In genomic region chr10:58352364-58352763, GRCm38 (mm10) we compare ENCODE assay signal across 19 mouse cellular contexts. TPM values are rescaled to one million over a fixed set of nuclear protein-coding genes. Genes with fewer than 3 reads are reported as not detected.
DNase-seq lines count a peak whose midpoint lies in the region; ATAC-seq and TF ChIP-seq lines count a peak whose summit lies in the region.
"Had no signal": no experiment of that assay in that cellular context is flagged by ENCODE, and none has a peak within 500 bp of the region (broad histone marks: within the 10 kb centered on the region; RNA-seq: fewer than 3 reads in every experiment).

No protein-coding gene starts in this region.

- H3K4me2 ChIP-seq in myocyte (ENCODE audit: low read depth) = peak overlapping the region; percentile 70
- H3K4me2 ChIP-seq in intestine, embryonic 16.5 days (ENCODE audit: low read depth, low read length) = no peak overlapping the region
- H3K4me2 ChIP-seq: embryonic facial prominence, embryonic 12.5 days; forebrain, embryonic 12.5 days; heart, embryonic 12.5 days; hindbrain, embryonic 14.5 days had no signal

- 0 out of 2 replicates have a peak overlapping the region, but pooled peaks have one; percentile 19 for H3K4me3 ChIP-seq in layer of hippocampus, adult 2 months
- peak overlapping the region; percentile 35 for H3K4me3 ChIP-seq in spleen, adult 2 months (ENCODE audit: extremely low read depth, insufficient read depth, insufficient read length)
- H3K4me3 ChIP-seq in bone marrow macrophage, adult 2 months (ENCODE audit: insufficient read depth, low read length) = peak overlapping the region; percentile 57
- H3K4me3 ChIP-seq in myocyte = no peak overlapping the region
- H3K4me3 ChIP-seq in intestine, embryonic 16.5 days (ENCODE audit: low read length) = no peak overlapping the region
- H3K4me3 ChIP-seq: embryonic facial prominence, embryonic 12.5 days; forebrain, embryonic 12.5 days; heart, embryonic 12.5 days; hindbrain, embryonic 10.5 days had no signal

- H3K36me3 ChIP-seq in spleen, adult 2 months (ENCODE audit: control insufficient read depth, insufficient read depth, low read length) = no peaks in the 10 kb centered on the region
- peaks cover 7% of the 10 kb centered on the region for H3K36me3 ChIP-seq in myocyte (ENCODE audit: control insufficient read depth, insufficient read depth)
- no peaks in the 10 kb centered on the region for H3K36me3 ChIP-seq in intestine, embryonic 16.5 days (ENCODE audit: control insufficient read depth, insufficient read depth, low read length)
- H3K36me3 ChIP-seq: embryonic facial prominence, embryonic 12.5 days; forebrain, embryonic 12.5 days had no signal

- 49% methylated on average over 3 of the region's 3 CpGs for WGBS in spleen, adult 2 months
- 87% methylated on average over 3 of the region's 3 CpGs for WGBS in intestine, embryonic 16.5 days

- no peaks in the 10 kb centered on the region for H3K9me3 ChIP-seq in intestine, embryonic 16.5 days (ENCODE audit: control insufficient read depth, low read length)
- H3K9me3 ChIP-seq: embryonic facial prominence, embryonic 12.5 days; forebrain, embryonic 12.5 days; heart, embryonic 12.5 days; hindbrain, embryonic 10.5 days had no signal

- no peak overlapping the region for H3ac ChIP-seq in myocyte (ENCODE audit: control insufficient read depth, insufficient read length)

- H3K27me3 ChIP-seq in spleen, adult 2 months (ENCODE audit: control insufficient read depth, insufficient read depth, low read length) = no peaks in the 10 kb centered on the region
- H3K27me3 ChIP-seq in myocyte (ENCODE audit: control insufficient read depth, insufficient read depth, insufficient read length) = no peaks in the 10 kb centered on the region
- no peaks in the 10 kb centered on the region for H3K27me3 ChIP-seq in intestine, embryonic 16.5 days (replicated peaks; ENCODE audit: control insufficient read depth, insufficient read depth, low read length)
- H3K27me3 ChIP-seq: embryonic facial prominence, embryonic 12.5 days; forebrain, embryonic 12.5 days; heart, embryonic 12.5 days had no signal

- no peak for TF ChIP-seq CTCF in layer of hippocampus, adult 2 months (conservative IDR thresholded peaks at IDR 0.05)
- no peak for TF ChIP-seq CTCF in spleen, adult 2 months (IDR thresholded peaks at IDR 0.05; ENCODE audit: extremely low read depth, insufficient read depth, insufficient read length, insufficient replicate concordance)
- TF ChIP-seq CTCF in bone marrow macrophage, adult 2 months (IDR thresholded peaks at IDR 0.05; ENCODE audit: low read depth, low read length) = no peak

- DNase-seq in layer of hippocampus, adult 2 months (ENCODE audit: low spot score in 2 of 2) = no peak
- no peak for DNase-seq in layer of hippocampus, adult 9-11 months
- DNase-seq in spleen, adult 2 months (ENCODE audit: low read depth in 1 of 2, low spot score in 2 of 2) = no peak
- no peak for DNase-seq in spleen, adult 12 weeks (ENCODE audit: low spot score)
- no peak for DNase-seq in kidney, adult 9 months
- DNase-seq: adrenal gland, postnatal 14 days; cerebellum, adult 11 months; cerebellum, adult 8-10 months; cerebellum, postnatal 14 days; gastrocnemius, postnatal 25 days had no signal

- no peak overlapping the region for H3K9ac ChIP-seq in intestine, embryonic 16.5 days (ENCODE audit: low read depth, low read length)
- H3K9ac ChIP-seq: embryonic facial prominence, embryonic 12.5 days; forebrain, embryonic 12.5 days; heart, embryonic 12.5 days; hindbrain, embryonic 14.5 days had no signal

- peaks cover 32% of the 10 kb centered on the region for H3K4me1 ChIP-seq in spleen, adult 2 months (ENCODE audit: control insufficient read depth, insufficient read depth, insufficient read length)
- peaks cover 39% of the 10 kb centered on the region for H3K4me1 ChIP-seq in bone marrow macrophage, adult 2 months (ENCODE audit: control insufficient read depth, insufficient read depth, low read length)
- peaks cover 12% of the 10 kb centered on the region for H3K4me1 ChIP-seq in intestine, embryonic 16.5 days (ENCODE audit: control insufficient read depth, insufficient read depth, low read length)
- H3K4me1 ChIP-seq: embryonic facial prominence, embryonic 12.5 days; forebrain, embryonic 12.5 days; hindbrain, embryonic 10.5 days had no signal

- no peak for ATAC-seq in intestine, embryonic 16.5 days
- ATAC-seq: forebrain, embryonic 16.5 days had no signal

- peak overlapping the region; percentile 67; the same call in 1 of the 2 replicates for H3K27ac ChIP-seq in layer of hippocampus, adult 2 months
- no peak overlapping the region for H3K27ac ChIP-seq in spleen, adult 2 months (ENCODE audit: insufficient read depth, low read length)
- H3K27ac ChIP-seq in bone marrow macrophage, adult 2 months (ENCODE audit: insufficient read depth, low read depth, low read length) = peak overlapping the region; percentile 46
- no peak overlapping the region for H3K27ac ChIP-seq in intestine, embryonic 16.5 days (ENCODE audit: low read length)
- H3K27ac ChIP-seq: embryonic facial prominence, embryonic 12.5 days; forebrain, embryonic 12.5 days; hindbrain, embryonic 10.5 days; hindbrain, embryonic 14.5 days had no signal

- H3K79me2 ChIP-seq in myocyte (ENCODE audit: control insufficient read depth, insufficient read depth) = peaks cover 97% of the 10 kb centered on the region

- no peak for TF ChIP-seq POLR2A in spleen, adult 2 months (IDR thresholded peaks at IDR 0.05; ENCODE audit: low read depth, low read length)
- TF ChIP-seq POLR2A in bone marrow macrophage, adult 2 months (IDR thresholded peaks at IDR 0.05; ENCODE audit: borderline replicate concordance, low read depth, low read length) = no peak
- TF ChIP-seq POLR2A in myocyte (IDR thresholded peaks at IDR 0.05; ENCODE audit: insufficient read length, low read depth) = no peak

TF ChIP-seq in myocyte, 11 proteins besides CTCF, POLR2A, EP300 and RAD21:
- TF ChIP-seq POLR2AphosphoS2 (IDR thresholded peaks at IDR 0.05; ENCODE audit: insufficient read length, low read depth) (no peak), MAX (IDR thresholded peaks at IDR 0.05; ENCODE audit: low read depth) (no peak), MYOG (IDR thresholded peaks at IDR 0.05; ENCODE audit: control insufficient read depth in 1 of 3, insufficient read depth in 1 of 3, insufficient read length in 2 of 3, low read depth in 2 of 3) (peak in 1 of 3 experiments; percentile 94), MYOD1 (IDR thresholded peaks at IDR 0.05; ENCODE audit: control insufficient read depth in 1 of 3, insufficient read length in 2 of 3, low read depth in 2 of 3) (peak; percentile 74 to 85 (median 78)), USF1 (IDR thresholded peaks at IDR 0.05; ENCODE audit: low read depth) (no peak), E2F4 (IDR thresholded peaks at IDR 0.05; ENCODE audit: insufficient read depth) (no peak), REST (IDR thresholded peaks at IDR 0.05; ENCODE audit: insufficient read depth, insufficient read length) (no peak), TCF3 (IDR thresholded peaks at IDR 0.05; ENCODE audit: insufficient read length, low read depth) (no peak), SRF (IDR thresholded peaks at IDR 0.05; ENCODE audit: control insufficient read depth, insufficient read length, low read depth) (no peak), CEBPB (IDR thresholded peaks at IDR 0.05; ENCODE audit: insufficient read depth, poor library complexity, severe bottlenecking) (no peak), TCF12 (IDR thresholded peaks at IDR 0.05; ENCODE audit: insufficient read depth, poor library complexity, severe bottlenecking) (peak; percentile 80)

RNA-seq across cellular contexts. Expression of gene Lims1, which starts 29.1 kb away (rescaled TPM):
- 10 to 100 TPM; 20.7 to 22.6 TPM for total RNA-seq in layer of hippocampus, adult 2 months (2021)
- polyA plus RNA-seq in spleen, adult 2 months (2012; rRNA removed) = 11.4 and 15.7 TPM in 2 replicates
- polyA plus RNA-seq in bone marrow macrophage, adult 2 months (2012; ENCODE audit: insufficient read depth, insufficient read length, missing spikeins) = 81.4 and 82.5 TPM in 2 replicates
- 23.0 TPM for polyA plus RNA-seq in myocyte (2012; fragmentation: generic; extraction: Trizol)
- polyA plus RNA-seq in intestine, embryonic 16.5 days (2015; fragmentation: Nextera tagmentation; extraction: Ambion mirVana) = 120 and 124 TPM in 2 replicates

Comparison
In these comparisons a context has a peak if more than half of its experiments do, and no peak if none do; other contexts are left out.
1. H3K27ac ChIP-seq: peak in layer of hippocampus, adult 2 months (single experiment) and bone marrow macrophage, adult 2 months (single experiment); none in spleen, adult 2 months (single experiment) and intestine, embryonic 16.5 days (single experiment).
2. H3K4me3 ChIP-seq: peak in layer of hippocampus, adult 2 months (single experiment), spleen, adult 2 months (single experiment) and bone marrow macrophage, adult 2 months (single experiment); none in myocyte (single experiment) and intestine, embryonic 16.5 days (single experiment).